Mouse (Mus musculus) left cerebral cortex, adult 2 months (tissue): Measurements from ENCODE around the gene Gm10337. TPM values are rescaled to one million over a fixed set of nuclear protein-coding genes. Genes with fewer than 3 reads are reported as not detected.

Experiments
- DNase-seq, 2 experiments: peaks; one replicate each; pipeline ENCODE4 v3.0.0; 2021 to 2022; ENCODE audit warnings: low spot score in 2 of 2, mixed read lengths in 1 of 2; ENCODE audit errors: extremely low spot score in 1 of 2
- H3K27ac ChIP-seq: fragments of 200-600 bp; 2 replicates; pipeline ENCODE4 v1.8.1; 2022
- H3K4me3 ChIP-seq: fragments of 200-600 bp; 2 replicates; pipeline ENCODE4 v1.8.1; 2022
- CTCF ChIP-seq: fragments of 200-600 bp; IDR thresholded peaks from 2 replicates; pipeline ENCODE4 v1.8.1; 2022; ENCODE audit warnings: antibody characterized with exemption, mild to moderate bottlenecking, moderate library complexity
- intact Hi-C: fragments of 180-260 bp; cut with DNase I; formaldehyde crosslinking; loops from one replicate; pipeline ENCODE4 v1.15.1; 2025
- total RNA-seq, 2 experiments: library from RNA; stranded (reverse); gene quantifications; 2 replicates each; pipeline ENCODE4 v1.2.3; 2021

Gm10337 gene
- total RNA-seq, 2 experiments from 2014 or later: not detected

DNA sequence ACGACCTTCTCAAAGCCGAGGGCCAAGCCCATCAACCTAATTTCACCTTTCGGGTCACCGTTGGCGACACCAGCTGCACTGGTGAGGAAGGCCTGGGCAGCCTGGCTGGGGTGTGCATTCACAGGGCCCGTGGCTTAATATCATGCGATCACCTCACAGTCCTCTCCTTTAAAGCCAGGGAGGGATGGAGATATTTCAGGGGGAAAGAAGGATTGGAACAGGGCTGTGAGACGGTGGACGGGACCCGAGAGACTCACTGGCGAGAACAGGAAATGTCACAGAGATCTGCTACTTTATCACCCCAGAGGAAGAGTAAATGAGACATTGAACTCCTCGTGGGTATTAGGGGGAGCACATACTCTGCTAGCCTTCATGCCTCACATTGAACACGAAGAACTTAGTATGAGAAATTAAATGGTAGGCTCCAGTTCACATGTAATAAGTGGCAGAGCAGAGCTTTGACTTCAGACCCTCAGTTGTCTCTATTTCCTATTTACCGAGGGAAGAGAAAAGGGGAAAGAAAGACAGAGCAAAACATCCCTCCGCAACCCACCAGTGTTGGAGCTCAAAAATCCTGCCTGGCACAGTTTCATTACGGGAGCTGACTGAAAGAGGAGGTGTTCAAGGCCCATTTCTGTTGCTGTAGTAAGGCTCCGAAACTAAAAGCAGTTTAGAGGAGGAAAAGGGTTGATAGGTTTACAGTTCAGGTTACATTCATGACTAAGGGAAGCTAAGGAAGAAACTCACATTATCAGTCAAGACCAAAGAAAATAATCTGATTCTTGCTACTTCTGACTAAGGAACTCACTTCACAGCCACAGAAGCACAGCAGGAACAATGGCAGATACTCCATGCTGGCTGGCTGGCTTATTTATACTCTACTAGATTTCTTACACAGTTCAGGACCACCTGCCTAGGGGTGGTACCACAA, 16.0 kb downstream of the Gm10337 start:
- intact Hi-C loops: loop anchor here (2.0 to 5.0 kb wide), 2 partner anchors 112 to 151 kb away; partner anchors contain the start of gene Sp1
- Histone ChIP-seq H3K4me3 (peak overlapping the region; percentile 91), H3K27ac (peak overlapping the region; percentile 100)
- DNase-seq: no peak
- no peak for TF ChIP-seq CTCF

DNA sequence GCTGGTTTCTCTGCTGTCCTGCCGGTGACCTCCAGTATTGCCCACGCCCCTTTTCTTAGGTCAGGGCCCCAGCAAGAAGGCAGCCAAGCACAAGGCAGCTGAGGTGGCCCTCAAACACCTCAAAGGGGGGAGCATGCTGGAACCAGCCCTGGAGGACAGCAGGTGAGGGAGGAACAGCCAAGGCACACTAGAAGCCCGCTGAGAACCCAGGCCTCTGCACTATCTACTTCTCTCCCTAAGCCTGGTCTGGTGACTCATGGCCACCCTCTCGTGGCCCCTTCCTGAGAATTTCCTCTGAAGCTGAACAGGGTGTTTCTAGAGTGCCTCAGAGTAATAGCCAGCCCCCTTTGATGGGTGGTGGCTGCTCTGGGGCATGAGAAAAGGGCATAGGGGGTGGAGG, 16.9 kb downstream of the Gm10337 start:
- no peak for DNase-seq
- Histone ChIP-seq H3K27ac (no peak overlapping the region), H3K4me3 (no peak overlapping the region)
- no peak for TF ChIP-seq CTCF
- intact Hi-C loops: no loop called here

DNA sequence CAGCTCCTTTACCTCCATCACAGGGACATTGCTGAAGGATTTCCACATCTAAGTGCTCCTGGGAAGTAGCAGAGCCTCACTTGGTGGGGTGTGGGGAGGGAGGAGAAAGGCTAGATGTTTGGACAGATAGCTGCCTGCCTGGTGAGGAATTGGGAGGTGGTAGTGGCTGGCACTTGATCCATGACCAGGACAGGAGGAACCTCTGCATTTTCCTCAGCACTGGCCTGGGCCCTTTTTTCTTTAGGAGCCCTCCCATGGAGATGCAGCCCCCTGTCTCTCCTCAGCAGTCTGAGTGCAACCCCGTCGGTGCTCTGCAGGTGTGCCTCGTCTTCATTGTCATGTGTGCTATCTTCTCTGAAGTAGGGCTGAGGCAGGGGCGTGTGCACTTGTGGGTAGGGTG, 18.0 kb downstream of the Gm10337 start:
- H3K27ac ChIP-seq: no peak overlapping the region
- DNase-seq: peak in 1 of 2 experiments; percentile 8
- TF ChIP-seq CTCF: no peak
- H3K4me3 ChIP-seq: no peak overlapping the region
- intact Hi-C loops: no loop called here

DNA sequence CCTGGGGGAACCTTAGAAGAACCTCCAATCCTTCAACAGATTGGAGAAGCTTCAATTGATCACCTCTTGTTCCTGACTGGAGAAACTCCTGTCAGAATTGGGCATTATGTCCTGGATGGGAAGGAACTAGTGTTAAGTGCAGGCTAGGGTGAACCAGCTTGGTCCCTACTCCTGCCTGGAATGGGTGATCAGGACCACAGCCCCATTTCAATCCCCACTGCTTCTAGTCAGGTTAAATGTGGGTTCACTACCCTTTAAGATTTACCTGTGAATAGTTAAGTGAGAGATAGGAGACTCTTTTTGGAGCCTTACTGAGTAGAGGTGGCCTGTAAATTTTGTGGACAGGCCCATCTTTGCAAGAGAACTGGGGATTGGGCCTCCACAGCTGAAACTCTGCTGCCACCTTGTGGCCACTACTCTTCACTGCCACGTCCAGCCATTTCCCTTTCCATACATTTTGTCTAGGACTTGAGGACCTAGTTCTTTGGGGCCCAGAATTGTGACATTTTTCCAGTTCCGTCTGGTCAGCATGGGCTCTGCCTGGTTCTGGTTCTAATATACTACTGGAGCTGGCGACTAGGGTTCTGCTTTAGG, 21.5 kb downstream of the Gm10337 start, which contains the start of gene Npff:
Gene Npff, minus strand, starts transcription at position 51 of the 594 bp plus-strand sequence.
- DNase-seq: peak; percentile 70 to 85
- intact Hi-C loops: no loop called here
- no peak; the same call in none of the 2 replicates for TF ChIP-seq CTCF
- no peak within 1 kb of the TSS for H3K4me3 ChIP-seq
- peak within 1 kb of the TSS; percentile 32; the same call in 1 of the 2 replicates for H3K27ac ChIP-seq

DNA sequence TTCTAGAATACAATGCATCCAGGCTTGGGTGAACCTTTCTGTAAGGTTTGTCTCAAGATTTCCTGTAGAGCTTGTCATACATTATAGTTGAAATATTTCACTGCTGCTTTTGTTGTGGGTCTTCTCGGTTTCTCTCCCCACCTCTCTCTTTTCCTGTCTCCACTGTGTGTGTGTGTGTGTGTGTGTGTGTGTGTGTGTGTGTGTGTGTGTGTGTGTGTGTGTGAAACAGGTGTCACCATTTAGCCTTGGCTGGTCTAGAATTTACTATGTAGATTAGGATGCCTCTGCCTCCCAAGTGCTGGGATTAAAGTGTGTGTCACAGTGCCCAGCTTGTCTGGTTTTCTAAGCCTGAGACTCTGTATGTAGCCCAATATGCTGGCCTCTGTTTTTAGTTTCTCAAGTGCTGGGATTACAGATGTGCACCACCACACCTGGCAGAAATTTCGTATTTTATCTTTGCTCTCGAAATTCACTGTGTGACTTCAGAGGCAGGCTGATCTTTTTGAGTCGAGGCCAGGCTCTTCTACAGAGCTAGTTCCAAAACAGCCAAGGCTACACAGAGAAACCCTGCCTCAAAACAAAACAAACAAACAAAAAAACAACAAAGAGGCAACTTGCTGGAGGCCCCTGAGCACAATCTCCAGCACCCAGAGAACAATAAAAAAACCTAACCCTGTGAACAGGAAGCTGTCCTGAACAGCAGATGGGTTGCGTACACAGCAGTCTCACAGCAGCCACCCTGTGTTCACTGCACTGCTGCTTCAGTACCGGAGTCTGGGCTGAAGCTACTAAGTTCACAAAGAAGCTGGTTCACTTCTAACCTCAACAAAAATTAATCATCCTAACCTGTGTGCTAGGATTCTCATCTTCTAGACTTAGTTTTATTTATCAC, 22.8 kb downstream of the Gm10337 start:
- no peak overlapping the region for H3K27ac ChIP-seq
- intact Hi-C loops: no loop called here
- no peak for DNase-seq

DNA sequence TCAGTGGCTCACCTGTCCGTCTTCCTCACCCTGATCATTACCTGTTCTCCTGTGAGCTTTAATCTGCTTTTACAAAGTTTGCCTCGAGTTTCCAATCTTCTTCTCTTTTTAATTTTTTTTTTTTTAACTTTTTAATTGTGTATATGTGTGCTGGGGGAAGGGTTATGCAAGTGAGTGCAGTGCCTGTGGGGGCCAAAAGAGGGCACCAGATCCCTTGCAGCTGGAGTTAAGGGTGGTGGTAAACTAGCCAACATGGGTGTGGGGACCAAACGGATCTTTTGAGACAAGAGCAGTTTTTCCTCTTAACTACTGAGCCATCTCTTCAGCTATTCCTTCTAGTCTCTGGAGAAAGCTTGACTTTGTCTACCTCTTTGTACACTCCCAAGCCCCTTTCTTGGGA, 24.4 kb downstream of the Gm10337 start:
- DNase-seq: no peak
- no peak overlapping the region for H3K4me3 ChIP-seq
- no peak overlapping the region for H3K27ac ChIP-seq
- intact Hi-C loops: no loop called here
- peak; percentile 49 for TF ChIP-seq CTCF

More for the DNA sequence above, 22.8 kb downstream of the Gm10337 start:
- TF ChIP-seq CTCF: no peak
- H3K4me3 ChIP-seq: no peak overlapping the region

DNA sequence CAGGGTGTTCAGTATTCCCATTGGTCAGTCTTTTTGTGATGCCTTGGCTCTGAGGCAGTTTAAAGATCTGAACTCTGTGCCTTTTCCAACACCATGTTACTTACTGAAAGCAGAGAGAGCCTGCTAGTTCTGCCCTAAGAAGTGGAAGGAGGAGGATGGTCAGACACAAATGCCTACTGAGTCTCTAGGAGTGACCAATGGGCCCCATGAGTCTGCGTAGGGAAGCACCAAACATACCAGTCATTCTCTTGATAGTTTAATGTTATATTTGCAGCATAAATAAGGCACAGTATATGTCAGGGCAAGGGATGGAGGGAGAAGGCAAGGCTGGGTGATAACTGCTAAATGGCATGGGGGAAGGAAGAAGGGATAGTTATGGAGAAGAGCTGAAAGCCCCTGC, 24.9 kb downstream of the Gm10337 start:
- TF ChIP-seq CTCF: no peak
- intact Hi-C loops: no loop called here

DNA sequence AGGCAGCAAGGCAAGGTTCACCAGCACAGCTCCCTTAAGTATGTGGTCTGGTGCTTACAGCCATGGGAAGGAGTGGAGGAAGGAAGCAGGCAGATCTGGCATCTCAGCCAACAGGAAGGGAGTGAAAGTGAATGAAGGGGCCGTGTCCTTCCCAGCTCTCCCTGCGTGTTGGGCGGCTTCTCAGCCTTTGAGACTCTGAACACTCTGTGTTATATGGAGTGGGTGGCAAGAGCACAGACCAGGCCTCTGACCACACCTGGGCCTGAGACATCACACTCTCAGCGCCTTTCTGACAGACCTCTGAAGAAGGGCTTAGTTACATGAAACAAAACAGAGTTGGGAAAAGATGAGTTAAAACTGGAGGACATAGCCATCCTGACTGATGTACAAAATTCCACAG, 27.0 kb downstream of the Gm10337 start:
- intact Hi-C loops: no loop called here
- Histone ChIP-seq H3K4me3 (no peak overlapping the region), H3K27ac (no peak overlapping the region; the same call in 1 of the 2 replicates)
- no peak for TF ChIP-seq CTCF
- DNase-seq: no peak

More for the DNA sequence above, 24.9 kb downstream of the Gm10337 start:
- H3K27ac ChIP-seq: no peak overlapping the region; the same call in 1 of the 2 replicates
- no peak overlapping the region for H3K4me3 ChIP-seq
- no peak for DNase-seq

DNA sequence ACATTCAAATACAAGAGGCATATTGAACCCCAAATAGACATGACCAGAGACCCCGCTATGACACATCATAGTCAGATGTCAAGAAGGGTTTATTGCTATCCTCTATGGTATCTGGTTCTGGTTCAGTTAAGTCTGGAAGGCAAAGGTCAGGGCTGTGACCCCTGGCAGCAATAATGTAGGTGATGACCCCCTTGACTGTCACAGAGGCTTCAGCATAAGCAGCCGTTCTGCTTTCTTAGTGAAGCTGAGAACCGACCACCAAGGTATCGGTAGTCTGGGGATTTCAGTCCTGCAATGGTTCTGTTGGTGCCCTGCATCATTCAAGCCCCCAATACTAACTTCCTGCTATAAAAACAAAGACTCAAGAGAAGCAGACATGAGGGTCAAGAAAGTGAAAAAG, 28.1 kb downstream of the Gm10337 start:
- intact Hi-C loops: no loop called here
- Histone ChIP-seq H3K27ac (no peak overlapping the region), H3K4me3 (no peak overlapping the region)
- TF ChIP-seq CTCF: no peak
- no peak for DNase-seq

DNA sequence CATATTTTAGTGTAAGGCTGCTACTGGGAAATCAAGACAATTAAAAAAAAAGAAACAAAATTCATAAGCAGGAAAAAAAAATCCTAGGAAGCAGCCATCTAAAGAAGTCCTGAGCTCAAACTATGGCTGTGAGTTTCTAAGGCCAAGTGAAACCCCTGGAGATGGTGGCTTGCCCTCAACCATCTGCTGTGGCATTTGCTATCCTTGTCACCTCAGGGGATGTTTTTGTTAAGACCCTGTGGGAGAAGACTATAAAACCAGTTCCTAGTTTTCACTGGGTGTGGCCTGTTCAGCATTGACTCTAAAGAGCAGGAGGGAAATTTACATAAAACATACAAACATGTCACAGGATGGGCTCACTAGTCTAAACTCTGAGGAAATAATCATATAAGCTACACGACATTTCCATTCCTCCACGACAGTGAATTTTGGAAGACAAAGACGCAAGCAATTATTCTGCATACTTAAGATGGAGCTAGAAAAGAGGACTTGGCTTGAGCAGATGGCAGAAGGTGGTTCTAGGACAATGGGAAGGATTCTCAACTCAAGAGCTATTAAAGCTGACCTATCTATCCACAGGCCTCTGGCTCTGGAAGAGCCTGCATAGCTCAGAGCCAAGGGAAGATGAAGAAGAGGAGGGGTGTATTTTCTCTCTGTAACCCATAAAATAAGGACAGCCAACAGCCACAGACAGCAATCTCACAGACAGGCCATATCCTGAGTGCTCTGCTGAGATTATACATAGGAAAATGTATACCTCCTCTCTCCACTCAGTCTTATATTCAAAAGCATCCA, 28.8 kb downstream of the Gm10337 start:
- intact Hi-C loops: no loop called here
- no peak for DNase-seq
- Histone ChIP-seq H3K4me3 (no peak overlapping the region), H3K27ac (no peak overlapping the region)
- no peak for TF ChIP-seq CTCF

DNA sequence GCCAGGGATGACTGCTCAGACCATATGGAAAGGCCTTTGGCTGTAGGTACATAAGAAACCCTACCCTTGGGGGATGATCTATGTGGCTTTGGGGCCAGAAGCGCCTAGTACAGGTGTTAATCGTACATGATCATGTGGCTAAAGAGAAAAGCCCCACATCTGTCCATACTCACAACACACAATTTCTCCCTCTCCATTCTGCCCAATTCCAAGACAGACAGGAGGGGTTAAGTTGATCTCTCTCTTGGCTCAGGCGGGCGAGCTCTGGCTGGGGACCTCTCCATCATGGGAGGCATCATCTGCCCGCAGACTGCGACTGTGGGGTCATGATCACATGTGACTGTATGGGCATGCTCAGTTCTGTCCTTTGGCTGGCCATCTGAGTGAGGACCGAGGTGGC, 30.4 kb downstream of the Gm10337 start:
- intact Hi-C loops: no loop called here

More for the DNA sequence above, 30.4 kb downstream of the Gm10337 start:
- DNase-seq: no peak
- H3K4me3 ChIP-seq: no peak overlapping the region
- no peak overlapping the region for H3K27ac ChIP-seq
- TF ChIP-seq CTCF: no peak
